Mouse (Mus musculus) adrenal gland, postnatal 14 days (tissue): Measurements from ENCODE around the gene Zer1. TPM values are rescaled to one million over a fixed set of nuclear protein-coding genes. Genes with fewer than 3 reads are reported as not detected.

ENCODE experiments used
- DNase-seq: peaks from one replicate; pipeline ENCODE4 v3.0.0; 2021; ENCODE audit warnings: mixed read lengths
- total RNA-seq: library from RNA; stranded (reverse); gene quantifications from 2 replicates; pipeline ENCODE4 v1.2.3, GENCODE M21; 2021

Zer1 gene
- total RNA-seq, 1 experiment from 2014 or later: 32.4 TPM

- peak; percentile 49 for DNase-seq
Observed at GRCm38 (mm10) chr2:30128789-30129188, 4.4 kb upstream of the Zer1 start.

GRCm38 (mm10) chr2:30123729-30124471 lies 485 bp downstream of the Zer1 start:
- peak; percentile 30 for DNase-seq

- no peak for DNase-seq
Observed at GRCm38 (mm10) chr2:30122766-30123165, 1.6 kb downstream of the Zer1 start.

GRCm38 (mm10) chr2:30120269-30120668 lies 4.1 kb downstream of the Zer1 start:
- DNase-seq: no peak

- DNase-seq: no peak
Observed at GRCm38 (mm10) chr2:30119641-30120051, 4.7 kb downstream of the Zer1 start.

- no peak for DNase-seq
Observed at GRCm38 (mm10) chr2:30112564-30112963, 11.8 kb downstream of the Zer1 start.

- DNase-seq: no peak
Observed at GRCm38 (mm10) chr2:30111500-30111899, 12.9 kb downstream of the Zer1 start.

GRCm38 (mm10) chr2:30108260-30108659 lies 16.1 kb downstream of the Zer1 start:
- no peak for DNase-seq

GRCm38 (mm10) chr2:30107646-30108045 lies 16.7 kb downstream of the Zer1 start:
- DNase-seq: peak; percentile 64

GRCm38 (mm10) chr2:30106364-30106763 lies 18.0 kb downstream of the Zer1 start:
- DNase-seq: peak; percentile 65

GRCm38 (mm10) chr2:30100214-30100613 lies 24.2 kb downstream of the Zer1 start:
- DNase-seq: no peak

- DNase-seq: peak; percentile 81
Observed at GRCm38 (mm10) chr2:30095882-30096527, 28.4 kb downstream of the Zer1 start.

GRCm38 (mm10) chr2:30094208-30094588 lies 30.2 kb downstream of the Zer1 start:
- DNase-seq: peak; percentile 41

- DNase-seq: peak; percentile 98
Observed at GRCm38 (mm10) chr2:30093471-30094207, 30.7 kb downstream of the Zer1 start, which contains the start of gene Zdhhc12. Zdhhc12 (minus strand) TSS chr2:30093648.

GRCm38 (mm10) chr2:30092280-30092918 lies 32.0 kb downstream of the Zer1 start:
- no peak for DNase-seq

- DNase-seq: no peak
Observed at GRCm38 (mm10) chr2:30091521-30091920, 32.9 kb downstream of the Zer1 start.

GRCm38 (mm10) chr2:30087310-30087709 lies 37.1 kb downstream of the Zer1 start:
- DNase-seq: no peak

GRCm38 (mm10) chr2:30084632-30085031 lies 39.8 kb downstream of the Zer1 start:
- no peak for DNase-seq

GRCm38 (mm10) chr2:30084113-30084512 lies 40.3 kb downstream of the Zer1 start:
- DNase-seq: no peak

GRCm38 (mm10) chr2:30080181-30080800 lies 44.1 kb downstream of the Zer1 start:
- no peak for DNase-seq

- no peak for DNase-seq
Observed at GRCm38 (mm10) chr2:30078760-30079159, 45.6 kb downstream of the Zer1 start.

- no peak for DNase-seq
Observed at GRCm38 (mm10) chr2:30078349-30078712, 46.1 kb downstream of the Zer1 start.
